Mouse (Mus musculus): ENCODE measurements around the gene Mvp. TPM values are rescaled to one million over a fixed set of nuclear protein-coding genes. Genes with fewer than 3 reads are reported as not detected.

The Mvp gene
- polyA plus RNA-seq, 1 experiment = 64.9 TPM

DNA sequence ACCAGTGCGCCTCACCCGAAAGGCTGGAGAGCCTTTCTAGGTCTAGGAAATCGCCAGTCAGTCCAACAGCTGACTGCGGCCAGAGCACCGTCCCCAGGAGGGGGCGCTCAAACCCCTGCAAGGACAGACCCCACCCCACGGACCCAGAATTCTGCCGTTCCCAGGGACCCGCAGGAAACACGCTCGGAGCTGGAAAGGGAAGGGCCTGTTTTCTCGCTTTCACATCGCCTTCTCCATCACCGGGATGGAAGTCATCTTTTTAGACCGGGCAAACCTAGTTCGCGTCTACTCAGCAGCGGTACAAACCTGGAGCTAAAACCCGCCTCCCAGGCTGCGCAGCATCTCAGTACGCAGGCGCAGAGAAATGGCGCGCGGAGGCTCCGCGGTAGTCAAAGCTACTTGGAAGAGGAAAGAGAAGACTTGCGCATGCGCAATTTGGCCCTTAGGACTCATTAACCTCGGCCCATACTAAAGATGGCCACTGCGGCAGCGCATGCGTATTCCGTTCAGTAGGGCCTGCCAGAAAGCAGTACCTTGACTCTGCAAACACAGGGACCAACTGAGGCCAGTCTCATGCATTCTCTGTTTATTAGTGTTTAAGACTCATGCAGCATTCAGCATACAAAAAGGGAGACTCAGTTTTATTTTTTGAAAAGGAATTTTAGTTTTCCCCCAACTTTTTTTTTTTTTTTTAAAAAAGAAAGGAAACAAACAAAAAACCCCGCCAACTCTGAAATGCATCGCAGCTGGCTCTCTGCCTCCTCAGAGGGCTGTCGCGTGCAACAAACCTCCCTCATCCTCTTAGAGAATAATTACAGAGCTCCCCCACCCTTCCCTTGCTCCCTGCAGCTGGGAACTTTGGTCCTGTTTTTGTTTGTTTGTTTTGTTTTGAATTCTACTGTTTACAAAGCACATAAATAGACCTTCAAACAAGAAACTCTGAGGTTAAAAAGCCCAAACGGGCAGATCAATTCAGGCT lies 2.8 kb upstream of the Mvp start, which contains the start of gene Pagr1a:
Gene Pagr1a, minus strand, starts transcription at position 382 of the 979 bp plus-strand sequence.
- Histone ChIP-seq H3K4me1 (replicated peaks; ENCODE audit: control insufficient read depth, insufficient read depth, low read length) (peaks cover 70% of the 10 kb centered on the region), H3K36me3 (ENCODE audit: control insufficient read depth, insufficient read depth, low read length) (no peaks in the 10 kb centered on the region), H3K4me3 (ENCODE audit: control insufficient read depth, insufficient read depth, low read length) (peak within 1 kb of the TSS; percentile 85), H3K27me3 (ENCODE audit: control insufficient read depth, insufficient read depth, low read length) (no peaks in the 10 kb centered on the region), H3K27ac (ENCODE audit: control insufficient read depth, insufficient read depth, low read length) (peak within 1 kb of the TSS; percentile 82)
- TF ChIP-seq CTCF (IDR thresholded peaks at IDR 0.05; ENCODE audit: borderline replicate concordance, control insufficient read depth, extremely low read depth, insufficient read depth, low read length, poor library complexity) (peak; percentile 99), POLR2A (IDR thresholded peaks at IDR 0.05; ENCODE audit: control insufficient read depth, extremely low read depth, insufficient read depth, low read length, poor library complexity) (peak; percentile 84)
- DNase-seq = peak; percentile 95
- 2% methylated on average over 39 of the region's 39 CpGs for WGBS

DNA sequence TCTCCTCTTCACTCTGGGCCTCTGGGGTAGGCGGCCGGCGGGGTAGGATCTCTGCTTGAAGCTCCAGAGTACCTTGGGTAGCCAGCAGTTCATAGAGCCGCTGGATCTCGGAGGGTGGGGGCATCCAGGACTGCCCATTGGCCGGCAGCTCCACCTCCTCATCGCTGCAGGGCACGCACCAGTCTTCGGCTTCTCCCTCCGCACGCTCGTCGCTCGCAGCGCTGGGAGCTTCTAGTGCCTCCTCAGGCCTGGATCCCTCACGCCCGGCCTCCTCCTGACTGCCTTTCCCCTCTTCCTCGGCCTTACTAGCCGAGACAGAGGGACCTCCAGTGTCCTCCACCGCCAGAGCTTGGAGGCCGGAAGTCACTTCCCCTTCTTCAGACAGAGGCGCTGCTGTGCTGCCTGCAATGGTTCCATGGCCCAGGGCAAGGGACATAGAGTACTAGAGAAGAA lies 2.1 kb upstream of the Mvp start:
- WGBS = under 1% methylated on average over 22 of the region's 22 CpGs
- Histone ChIP-seq H3K27me3 (ENCODE audit: control insufficient read depth, insufficient read depth, low read length) (no peaks in the 10 kb centered on the region), H3K4me3 (ENCODE audit: control insufficient read depth, insufficient read depth, low read length) (peak overlapping the region; percentile 85), H3K4me1 (replicated peaks; ENCODE audit: control insufficient read depth, insufficient read depth, low read length) (peaks cover 62% of the 10 kb centered on the region), H3K27ac (ENCODE audit: control insufficient read depth, insufficient read depth, low read length) (peak overlapping the region; percentile 82), H3K36me3 (ENCODE audit: control insufficient read depth, insufficient read depth, low read length) (no peaks in the 10 kb centered on the region)
- DNase-seq = no peak
- TF ChIP-seq POLR2A (IDR thresholded peaks at IDR 0.05; ENCODE audit: control insufficient read depth, extremely low read depth, insufficient read depth, low read length, poor library complexity) = no peak
- no peak for TF ChIP-seq CTCF (IDR thresholded peaks at IDR 0.05; ENCODE audit: borderline replicate concordance, control insufficient read depth, extremely low read depth, insufficient read depth, low read length, poor library complexity)

DNA sequence TGATC lies 1.9 kb upstream of the Mvp start, which contains the start of gene Pagr1b:
Gene Pagr1b, minus strand, starts transcription at position 4 of the 5 bp plus-strand sequence.
- Histone ChIP-seq H3K27ac (ENCODE audit: control insufficient read depth, insufficient read depth, low read length) (peak within 1 kb of the TSS; percentile 82), H3K36me3 (ENCODE audit: control insufficient read depth, insufficient read depth, low read length) (no peaks in the 10 kb centered on the region), H3K4me3 (ENCODE audit: control insufficient read depth, insufficient read depth, low read length) (peak within 1 kb of the TSS; percentile 85), H3K4me1 (replicated peaks; ENCODE audit: control insufficient read depth, insufficient read depth, low read length) (peaks cover 60% of the 10 kb centered on the region), H3K27me3 (ENCODE audit: control insufficient read depth, insufficient read depth, low read length) (no peaks in the 10 kb centered on the region)
- DNase-seq = no peak
- TF ChIP-seq CTCF (IDR thresholded peaks at IDR 0.05; ENCODE audit: borderline replicate concordance, control insufficient read depth, extremely low read depth, insufficient read depth, low read length, poor library complexity) (no peak), POLR2A (IDR thresholded peaks at IDR 0.05; ENCODE audit: control insufficient read depth, extremely low read depth, insufficient read depth, low read length, poor library complexity) (no peak)

DNA sequence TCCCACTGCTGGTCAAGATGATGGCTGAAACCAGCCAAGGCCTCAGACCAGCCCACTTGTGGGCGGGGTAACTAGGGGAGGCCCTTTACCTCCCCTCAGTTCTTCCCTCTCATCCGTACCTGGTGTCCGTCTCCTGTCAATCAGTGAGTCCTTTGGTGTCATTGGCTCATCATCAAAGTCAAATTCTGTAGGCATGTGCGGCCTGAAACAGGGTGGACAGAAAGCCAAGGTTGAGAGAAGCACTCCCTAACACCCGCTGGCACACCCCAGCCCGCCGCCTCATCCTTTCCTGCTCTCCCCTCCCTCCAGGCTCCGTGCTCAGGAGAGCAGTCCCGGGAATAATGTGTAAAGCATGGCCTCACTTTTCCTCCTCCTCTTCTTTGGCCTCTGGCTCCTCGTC lies 1.7 kb upstream of the Mvp start:
- Histone ChIP-seq H3K27me3 (ENCODE audit: control insufficient read depth, insufficient read depth, low read length) (no peaks in the 10 kb centered on the region), H3K4me3 (ENCODE audit: control insufficient read depth, insufficient read depth, low read length) (peak overlapping the region; percentile 85), H3K4me1 (replicated peaks; ENCODE audit: control insufficient read depth, insufficient read depth, low read length) (peaks cover 58% of the 10 kb centered on the region), H3K36me3 (ENCODE audit: control insufficient read depth, insufficient read depth, low read length) (no peaks in the 10 kb centered on the region), H3K27ac (ENCODE audit: control insufficient read depth, insufficient read depth, low read length) (peak overlapping the region; percentile 32)
- DNase-seq = no peak
- 12% methylated on average over 10 of the region's 10 CpGs for WGBS
- TF ChIP-seq POLR2A (IDR thresholded peaks at IDR 0.05; ENCODE audit: control insufficient read depth, extremely low read depth, insufficient read depth, low read length, poor library complexity) (no peak), CTCF (IDR thresholded peaks at IDR 0.05; ENCODE audit: borderline replicate concordance, control insufficient read depth, extremely low read depth, insufficient read depth, low read length, poor library complexity) (no peak)

DNA sequence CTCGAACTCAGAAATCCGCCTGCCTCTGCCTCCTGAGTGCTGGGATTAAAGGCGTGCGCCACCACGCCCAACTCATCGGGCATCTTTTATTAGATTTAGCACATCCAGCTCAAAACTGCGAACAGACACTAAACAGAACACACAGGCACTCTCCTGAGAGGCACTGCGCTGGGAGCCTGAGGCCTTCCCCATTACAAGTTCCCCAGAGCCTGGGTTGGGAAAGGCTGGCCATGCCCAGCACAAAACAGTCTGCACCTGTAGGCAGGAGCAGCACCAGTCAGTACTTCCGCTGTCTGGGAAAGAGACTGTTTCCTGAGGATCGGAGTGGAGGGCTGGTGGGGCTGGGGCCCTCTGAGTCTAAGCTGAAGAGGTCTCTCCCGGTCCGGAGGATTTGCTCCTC lies 572 bp upstream of the Mvp start:
- H3K36me3 ChIP-seq (ENCODE audit: control insufficient read depth, insufficient read depth, low read length) = no peaks in the 10 kb centered on the region
- TF ChIP-seq POLR2A (IDR thresholded peaks at IDR 0.05; ENCODE audit: control insufficient read depth, extremely low read depth, insufficient read depth, low read length, poor library complexity) = no peak
- no peak for TF ChIP-seq CTCF (IDR thresholded peaks at IDR 0.05; ENCODE audit: borderline replicate concordance, control insufficient read depth, extremely low read depth, insufficient read depth, low read length, poor library complexity)
- 93% methylated on average over 12 of the region's 12 CpGs for WGBS
- H3K27me3 ChIP-seq (ENCODE audit: control insufficient read depth, insufficient read depth, low read length) = no peaks in the 10 kb centered on the region
- peaks cover 50% of the 10 kb centered on the region for H3K4me1 ChIP-seq (replicated peaks; ENCODE audit: control insufficient read depth, insufficient read depth, low read length)
- no peak overlapping the region; the same call in 1 of the 2 replicates for H3K27ac ChIP-seq (ENCODE audit: control insufficient read depth, insufficient read depth, low read length)
- no peak overlapping the region for H3K4me3 ChIP-seq (ENCODE audit: control insufficient read depth, insufficient read depth, low read length)
- DNase-seq = no peak

DNA sequence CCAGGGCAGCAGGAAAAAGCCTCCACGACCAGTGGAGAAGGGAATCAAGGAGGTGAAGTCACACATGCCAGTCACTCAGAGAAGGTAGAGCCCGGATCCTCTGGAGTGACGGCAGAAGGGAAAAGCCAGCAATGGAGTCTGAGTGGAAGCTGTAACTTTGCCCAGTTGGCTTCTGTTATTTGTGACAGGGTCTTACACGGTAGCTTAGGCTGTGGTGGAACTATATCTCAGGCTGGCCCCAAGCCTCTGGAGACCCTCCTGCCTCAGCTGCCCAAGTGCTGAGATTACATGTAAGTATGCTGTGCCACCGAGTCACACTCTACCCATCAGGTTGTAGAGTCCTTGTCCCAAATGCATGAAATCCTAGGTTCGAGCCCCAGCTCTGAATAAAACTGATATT lies 1.0 kb downstream of the Mvp start:
- WGBS = 97% methylated on average over 6 of the region's 6 CpGs
- no peak overlapping the region for H3K4me3 ChIP-seq (ENCODE audit: control insufficient read depth, insufficient read depth, low read length)

More for the DNA sequence above, 1.0 kb downstream of the Mvp start:
- no peaks in the 10 kb centered on the region for H3K36me3 ChIP-seq (ENCODE audit: control insufficient read depth, insufficient read depth, low read length)
- TF ChIP-seq POLR2A (IDR thresholded peaks at IDR 0.05; ENCODE audit: control insufficient read depth, extremely low read depth, insufficient read depth, low read length, poor library complexity) = no peak
- no peak for TF ChIP-seq CTCF (IDR thresholded peaks at IDR 0.05; ENCODE audit: borderline replicate concordance, control insufficient read depth, extremely low read depth, insufficient read depth, low read length, poor library complexity)
- H3K4me1 ChIP-seq (replicated peaks; ENCODE audit: control insufficient read depth, insufficient read depth, low read length) = peaks cover 38% of the 10 kb centered on the region
- no peak overlapping the region for H3K27ac ChIP-seq (ENCODE audit: control insufficient read depth, insufficient read depth, low read length)
- no peaks in the 10 kb centered on the region for H3K27me3 ChIP-seq (ENCODE audit: control insufficient read depth, insufficient read depth, low read length)
- no peak for DNase-seq
